Mouse (Mus musculus): ENCODE measurements around the gene AC124108.1. TPM values are rescaled to one million over a fixed set of nuclear protein-coding genes. Genes with fewer than 3 reads are reported as not detected.

AC124108.1 gene
- 0.07 and 0.14 TPM in 2 replicates for polyA plus RNA-seq (2012; rRNA removed)

GRCm38 (mm10) chr1:132191093-132191785 lies at the start of gene AC124108.1, which contains the start of gene Lemd1:
AC124108.1 (plus strand) TSS chr1:132191457.
Lemd1 (plus strand) TSS chr1:132191431.
- Histone ChIP-seq H3K4me3 (ENCODE audit: control insufficient read depth, low read depth, low read length) (peak within 1 kb of the TSS; percentile 82), H3K36me3 (ENCODE audit: control insufficient read depth, insufficient read depth, low read length) (no peaks in the 10 kb centered on the region), H3K27me3 (ENCODE audit: control insufficient read depth, insufficient read depth, low read length) (peaks cover 7% of the 10 kb centered on the region; the same call in 1 of the 2 replicates), H3K4me1 (ENCODE audit: control insufficient read depth, insufficient read depth, low read length) (peaks cover 16% of the 10 kb centered on the region), H3K27ac (ENCODE audit: control insufficient read depth, insufficient read depth, low read depth, low read length) (no peak within 1 kb of the TSS)
- TF ChIP-seq POLR2A (IDR thresholded peaks at IDR 0.05; ENCODE audit: control insufficient read depth, low read depth, low read length) (no peak), CTCF (IDR thresholded peaks at IDR 0.05; ENCODE audit: control insufficient read depth, insufficient read depth, insufficient replicate concordance, low read depth, low read length) (no peak)

GRCm38 (mm10) chr1:132141753-132142152 lies 49.5 kb upstream of the AC124108.1 start:
- Histone ChIP-seq H3K27ac (ENCODE audit: control insufficient read depth, insufficient read depth, low read depth, low read length) (no peak overlapping the region), H3K36me3 (ENCODE audit: control insufficient read depth, insufficient read depth, low read length) (no peaks in the 10 kb centered on the region), H3K4me3 (ENCODE audit: control insufficient read depth, low read depth, low read length) (no peak overlapping the region), H3K27me3 (ENCODE audit: control insufficient read depth, insufficient read depth, low read length) (no peaks in the 10 kb centered on the region), H3K4me1 (ENCODE audit: control insufficient read depth, insufficient read depth, low read length) (peaks cover 7% of the 10 kb centered on the region)
- no peak for TF ChIP-seq CTCF (IDR thresholded peaks at IDR 0.05; ENCODE audit: control insufficient read depth, insufficient read depth, insufficient replicate concordance, low read depth, low read length)
- TF ChIP-seq POLR2A (IDR thresholded peaks at IDR 0.05; ENCODE audit: control insufficient read depth, low read depth, low read length): no peak

DNA sequence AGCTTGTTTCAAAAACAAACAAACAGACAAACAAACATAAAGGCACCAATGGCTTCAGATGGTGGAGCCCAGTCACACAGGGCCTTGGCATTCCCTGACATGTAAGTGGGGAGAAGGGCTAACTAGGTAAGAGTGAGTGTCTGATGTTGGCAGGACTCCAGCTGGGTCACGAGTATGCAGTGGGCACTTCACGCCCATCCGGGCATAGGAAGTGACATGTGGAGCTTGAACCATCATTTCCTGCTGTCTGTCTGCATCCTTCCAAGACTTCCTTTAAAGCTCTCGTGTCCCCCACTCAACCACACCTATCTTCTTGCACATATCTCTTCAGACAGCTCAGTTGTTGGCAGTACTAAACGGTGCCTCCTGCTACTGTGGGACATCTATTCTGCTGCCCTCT lies 48.2 kb upstream of the AC124108.1 start:
- TF ChIP-seq CTCF (IDR thresholded peaks at IDR 0.05; ENCODE audit: control insufficient read depth, insufficient read depth, insufficient replicate concordance, low read depth, low read length) (no peak), POLR2A (IDR thresholded peaks at IDR 0.05; ENCODE audit: control insufficient read depth, low read depth, low read length) (no peak)
- Histone ChIP-seq H3K36me3 (ENCODE audit: control insufficient read depth, insufficient read depth, low read length) (no peaks in the 10 kb centered on the region), H3K27me3 (ENCODE audit: control insufficient read depth, insufficient read depth, low read length) (no peaks in the 10 kb centered on the region), H3K27ac (ENCODE audit: control insufficient read depth, insufficient read depth, low read depth, low read length) (no peak overlapping the region), H3K4me3 (ENCODE audit: control insufficient read depth, low read depth, low read length) (peak overlapping the region; percentile 65), H3K4me1 (ENCODE audit: control insufficient read depth, insufficient read depth, low read length) (peaks cover 7% of the 10 kb centered on the region)

GRCm38 (mm10) chr1:132143730-132144129 lies 47.5 kb upstream of the AC124108.1 start:
- H3K27ac ChIP-seq (ENCODE audit: control insufficient read depth, insufficient read depth, low read depth, low read length): no peak overlapping the region
- TF ChIP-seq POLR2A (IDR thresholded peaks at IDR 0.05; ENCODE audit: control insufficient read depth, low read depth, low read length) (no peak), CTCF (IDR thresholded peaks at IDR 0.05; ENCODE audit: control insufficient read depth, insufficient read depth, insufficient replicate concordance, low read depth, low read length) (no peak)
- peaks cover 4% of the 10 kb centered on the region for H3K4me1 ChIP-seq (ENCODE audit: control insufficient read depth, insufficient read depth, low read length)

GRCm38 (mm10) chr1:132144223-132144622 lies 47.0 kb upstream of the AC124108.1 start:
- H3K27me3 ChIP-seq (ENCODE audit: control insufficient read depth, insufficient read depth, low read length): no peaks in the 10 kb centered on the region
- no peak for TF ChIP-seq CTCF (IDR thresholded peaks at IDR 0.05; ENCODE audit: control insufficient read depth, insufficient read depth, insufficient replicate concordance, low read depth, low read length)
- no peak; the same call in 1 of the 2 replicates for TF ChIP-seq POLR2A (IDR thresholded peaks at IDR 0.05; ENCODE audit: control insufficient read depth, low read depth, low read length)
- no peaks in the 10 kb centered on the region for H3K36me3 ChIP-seq (ENCODE audit: control insufficient read depth, insufficient read depth, low read length)
- no peak overlapping the region for H3K27ac ChIP-seq (ENCODE audit: control insufficient read depth, insufficient read depth, low read depth, low read length)
- H3K4me3 ChIP-seq (ENCODE audit: control insufficient read depth, low read depth, low read length): peak overlapping the region; percentile 65
- peaks cover 4% of the 10 kb centered on the region for H3K4me1 ChIP-seq (ENCODE audit: control insufficient read depth, insufficient read depth, low read length)

More at GRCm38 (mm10) chr1:132143730-132144129, 47.5 kb upstream of the AC124108.1 start:
- peak overlapping the region; percentile 65 for H3K4me3 ChIP-seq (ENCODE audit: control insufficient read depth, low read depth, low read length)
- no peaks in the 10 kb centered on the region for H3K36me3 ChIP-seq (ENCODE audit: control insufficient read depth, insufficient read depth, low read length)
- no peaks in the 10 kb centered on the region for H3K27me3 ChIP-seq (ENCODE audit: control insufficient read depth, insufficient read depth, low read length)

- no peaks in the 10 kb centered on the region for H3K36me3 ChIP-seq (ENCODE audit: control insufficient read depth, insufficient read depth, low read length)
- peak overlapping the region; percentile 60 for H3K4me3 ChIP-seq (ENCODE audit: control insufficient read depth, low read depth, low read length)
- H3K27ac ChIP-seq (ENCODE audit: control insufficient read depth, insufficient read depth, low read depth, low read length): no peak overlapping the region
- H3K4me1 ChIP-seq (ENCODE audit: control insufficient read depth, insufficient read depth, low read length): peaks cover 1% of the 10 kb centered on the region
- no peaks in the 10 kb centered on the region for H3K27me3 ChIP-seq (ENCODE audit: control insufficient read depth, insufficient read depth, low read length)
- TF ChIP-seq CTCF (IDR thresholded peaks at IDR 0.05; ENCODE audit: control insufficient read depth, insufficient read depth, insufficient replicate concordance, low read depth, low read length) (no peak), POLR2A (IDR thresholded peaks at IDR 0.05; ENCODE audit: control insufficient read depth, low read depth, low read length) (no peak; the same call in 1 of the 2 replicates)
Measured at GRCm38 (mm10) chr1:132144837-132145236, 46.4 kb upstream of the AC124108.1 start.

DNA sequence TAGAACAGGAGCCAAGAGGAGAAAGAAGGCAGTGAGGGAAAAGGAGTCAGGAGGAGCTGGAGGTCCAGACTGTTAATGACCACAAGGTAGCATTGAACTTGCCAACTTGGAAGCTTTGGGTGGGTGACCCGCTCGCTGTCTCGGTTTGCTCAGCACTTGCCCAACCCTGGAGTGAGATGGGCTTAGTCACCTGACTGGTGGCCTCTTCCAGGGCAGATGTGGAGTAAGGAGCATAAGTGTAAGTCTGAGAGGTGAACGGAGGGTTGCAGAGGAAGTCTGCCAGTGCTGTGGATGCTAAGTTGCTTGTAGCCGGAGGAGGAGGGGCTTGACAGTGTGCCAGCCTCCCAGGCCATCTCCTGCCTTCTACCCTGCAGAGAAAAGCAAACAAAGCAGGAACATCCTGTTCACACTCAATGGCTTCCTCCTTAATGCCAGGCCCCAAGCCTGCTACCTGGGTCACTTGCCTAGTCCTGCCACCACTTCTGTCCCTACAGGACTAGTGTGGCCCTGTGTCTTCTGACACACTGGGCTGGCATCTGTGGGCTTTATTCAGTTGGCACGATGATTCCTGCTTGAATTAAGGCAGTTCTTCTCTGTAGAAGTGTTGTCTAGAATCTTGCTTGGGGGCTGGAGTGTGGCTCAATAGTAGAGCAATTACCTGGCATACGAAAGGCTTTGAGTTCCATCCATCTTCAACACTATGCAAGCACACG lies 45.1 kb upstream of the AC124108.1 start:
- Histone ChIP-seq H3K4me3 (ENCODE audit: control insufficient read depth, low read depth, low read length) (peak overlapping the region; percentile 26), H3K27ac (ENCODE audit: control insufficient read depth, insufficient read depth, low read depth, low read length) (no peak overlapping the region), H3K36me3 (ENCODE audit: control insufficient read depth, insufficient read depth, low read length) (no peaks in the 10 kb centered on the region), H3K27me3 (ENCODE audit: control insufficient read depth, insufficient read depth, low read length) (no peaks in the 10 kb centered on the region), H3K4me1 (ENCODE audit: control insufficient read depth, insufficient read depth, low read length) (no peaks in the 10 kb centered on the region)
- TF ChIP-seq CTCF (IDR thresholded peaks at IDR 0.05; ENCODE audit: control insufficient read depth, insufficient read depth, insufficient replicate concordance, low read depth, low read length) (no peak), POLR2A (IDR thresholded peaks at IDR 0.05; ENCODE audit: control insufficient read depth, low read depth, low read length) (no peak)

Measured in testis, adult 2 months (tissue).